Mouse (Mus musculus) cerebellum, adult 9-11 months (tissue): ENCODE results near the gene Gpr161.

Experiments
- DNase-seq: peaks from one replicate; pipeline ENCODE4 v3.0.0; 2022

Gene Gpr161

DNA sequence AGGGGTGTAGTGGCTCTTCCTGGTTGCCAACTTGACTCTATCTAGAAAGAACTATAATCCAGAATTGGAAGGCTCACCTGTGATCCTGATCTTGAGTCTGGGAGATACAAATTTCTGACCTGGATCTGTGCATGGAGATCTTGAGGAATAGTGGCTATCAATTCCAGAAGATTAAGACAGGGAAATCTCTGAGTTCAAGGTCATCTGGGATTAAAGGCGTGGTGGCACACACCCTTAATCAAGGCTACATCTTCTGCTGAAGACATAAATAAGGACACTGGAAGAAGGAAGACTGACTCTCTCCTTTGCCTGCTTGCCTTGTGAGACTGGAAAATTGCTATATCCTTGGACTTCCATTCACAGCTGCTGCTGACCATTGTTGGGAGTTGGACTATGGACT, at the start of gene Gpr161:
TSS of gene Gpr161 (plus strand) at position 301 of the 400 bp plus-strand sequence.
- DNase-seq: no peak

DNA sequence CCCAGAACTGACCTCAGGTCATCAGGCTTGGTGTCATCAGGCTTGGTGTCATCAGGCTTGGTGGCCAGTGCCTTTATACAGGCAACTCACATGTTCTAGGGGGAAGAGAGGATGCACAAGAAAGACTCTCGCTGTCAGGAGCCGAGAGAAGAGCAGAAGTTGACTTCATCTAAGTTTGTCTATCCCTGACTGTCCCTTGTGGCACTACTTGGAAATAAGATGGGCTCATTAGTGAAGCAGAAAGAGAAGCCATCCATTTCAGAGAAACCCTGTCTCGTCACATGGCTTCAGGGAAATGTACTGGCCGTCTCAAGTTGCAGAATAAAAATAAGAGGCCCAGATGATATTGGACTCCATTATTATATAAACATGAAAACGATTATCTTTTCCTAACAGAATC, 49.0 kb upstream of the Gpr161 start:
- no peak for DNase-seq

DNA sequence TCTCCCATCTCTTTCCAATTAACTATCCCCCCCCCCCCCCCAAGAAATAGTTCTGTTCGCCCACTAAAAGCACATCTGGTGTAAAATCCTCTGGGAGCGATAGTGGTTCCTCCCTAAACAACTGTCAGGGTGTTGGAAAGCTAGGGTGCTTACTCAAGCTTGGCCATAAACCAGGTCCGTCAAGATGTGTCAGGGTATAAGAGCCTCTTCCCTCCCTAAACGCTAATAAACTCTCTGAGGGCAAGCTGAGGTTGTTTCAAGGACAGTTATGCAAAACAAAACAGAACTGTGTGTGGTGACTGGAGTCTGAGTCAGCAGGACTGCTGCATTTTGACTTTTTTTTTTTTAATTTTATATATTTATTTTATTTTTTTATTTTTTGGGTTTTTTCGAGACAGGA, 48.5 kb upstream of the Gpr161 start:
- DNase-seq: no peak

DNA sequence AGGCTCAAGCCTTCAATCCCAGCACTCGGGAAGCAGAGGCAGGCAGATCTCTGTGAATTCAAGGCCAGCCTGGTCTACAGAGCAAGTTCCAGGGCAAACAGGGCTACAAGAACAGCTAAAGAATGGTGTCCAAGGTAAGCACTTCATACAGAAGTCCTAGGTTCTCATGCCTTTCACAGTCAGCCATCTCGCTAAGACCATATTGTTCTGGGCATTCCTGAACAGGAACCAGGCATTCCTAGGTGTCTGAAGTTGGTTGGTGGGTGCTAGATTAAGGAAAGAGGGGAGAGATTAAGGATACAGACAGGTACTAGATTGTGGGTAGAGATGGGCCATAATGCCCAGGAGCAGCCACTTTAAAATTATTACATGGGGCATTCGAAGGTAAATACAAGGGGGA, 47.8 kb upstream of the Gpr161 start:
- DNase-seq: no peak

DNA sequence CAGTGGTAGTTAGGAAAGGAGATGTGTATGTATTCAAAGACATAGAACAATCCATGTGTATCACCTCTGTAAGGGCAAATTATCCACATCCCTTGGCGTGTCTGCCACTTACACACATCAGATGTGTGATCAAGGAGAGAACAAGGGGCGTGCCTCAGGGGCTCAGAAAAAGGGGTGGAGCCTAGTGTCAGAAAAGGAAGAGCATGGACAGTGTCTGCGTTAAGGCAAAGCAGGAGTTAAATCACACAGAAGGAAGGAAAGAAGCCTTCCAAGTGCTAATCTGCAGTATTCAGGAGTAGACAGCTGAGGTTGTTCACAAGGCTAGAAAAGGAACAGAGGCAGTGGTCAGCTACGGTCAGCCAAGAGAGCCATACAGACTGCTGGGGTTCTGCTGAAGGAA, 46.7 kb upstream of the Gpr161 start:
- no peak for DNase-seq

DNA sequence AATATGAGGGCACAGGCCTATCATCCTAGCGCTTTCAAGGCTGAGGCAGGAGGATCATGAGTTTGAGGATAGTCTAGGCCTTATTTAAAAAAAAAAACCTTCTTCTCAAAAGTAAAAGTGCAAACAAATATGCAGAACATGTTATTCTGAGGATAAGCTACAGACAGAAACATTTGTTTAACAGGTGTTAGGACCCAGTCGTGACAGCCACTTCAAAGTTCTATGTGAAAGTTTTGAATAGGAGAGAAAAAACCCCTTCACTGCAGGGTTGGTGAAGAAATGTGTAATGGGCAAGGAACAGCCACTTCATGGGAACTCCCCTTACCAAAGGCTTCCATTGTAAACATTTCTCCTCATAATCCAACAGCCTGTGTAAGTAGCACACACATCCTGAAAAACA, 45.0 kb upstream of the Gpr161 start:
- DNase-seq: no peak

DNA sequence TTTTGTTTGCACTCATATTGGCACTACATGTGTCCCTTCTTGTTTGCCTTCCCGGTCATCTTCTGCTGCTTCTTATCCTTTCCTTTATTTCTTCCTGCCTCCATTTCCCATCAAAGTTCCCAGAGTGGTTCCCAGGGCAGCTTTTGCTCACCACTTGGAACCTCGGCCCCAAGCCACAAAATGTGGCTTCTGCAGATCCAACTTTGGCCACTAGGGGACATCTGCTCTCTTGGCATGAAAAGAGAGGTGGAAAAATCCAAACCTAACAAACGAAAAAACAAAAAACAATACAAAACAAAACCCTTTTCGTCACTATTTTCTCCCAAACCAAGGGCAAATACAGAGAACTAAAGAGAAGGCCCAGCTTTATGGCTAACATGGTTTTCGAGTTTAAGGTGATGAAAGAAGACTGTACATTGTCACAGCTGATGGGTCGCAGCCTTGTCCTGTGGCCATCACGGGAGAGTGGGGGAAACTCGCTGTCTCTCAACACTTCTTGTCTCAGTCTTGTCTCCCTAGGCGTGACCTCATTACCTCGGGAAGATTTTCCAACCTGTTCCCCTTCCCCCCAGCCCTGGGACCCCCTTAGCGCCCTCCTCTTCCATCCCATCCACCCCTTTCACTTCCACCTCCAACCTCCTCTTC, 43.4 kb upstream of the Gpr161 start:
- DNase-seq: peak; percentile 14

DNA sequence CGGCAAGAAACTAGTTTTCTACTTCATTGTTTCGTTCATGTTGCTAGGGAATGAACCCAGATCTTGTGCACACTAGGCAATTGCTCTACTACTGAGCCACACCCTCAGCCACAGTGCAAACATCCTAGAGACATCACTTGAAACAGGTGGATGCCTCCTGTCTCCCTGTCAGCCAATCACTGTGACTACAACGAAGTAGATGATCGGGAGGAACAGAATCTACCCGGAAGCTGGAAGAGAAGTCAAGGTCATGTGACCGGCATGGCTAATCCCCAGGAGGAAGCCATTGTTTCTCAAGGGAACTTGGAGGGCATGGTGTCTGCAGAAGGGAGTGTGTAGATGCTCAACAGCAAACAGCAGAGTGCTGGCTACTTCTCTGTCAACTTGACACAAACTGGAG, 20.6 kb upstream of the Gpr161 start:
- no peak for DNase-seq

DNA sequence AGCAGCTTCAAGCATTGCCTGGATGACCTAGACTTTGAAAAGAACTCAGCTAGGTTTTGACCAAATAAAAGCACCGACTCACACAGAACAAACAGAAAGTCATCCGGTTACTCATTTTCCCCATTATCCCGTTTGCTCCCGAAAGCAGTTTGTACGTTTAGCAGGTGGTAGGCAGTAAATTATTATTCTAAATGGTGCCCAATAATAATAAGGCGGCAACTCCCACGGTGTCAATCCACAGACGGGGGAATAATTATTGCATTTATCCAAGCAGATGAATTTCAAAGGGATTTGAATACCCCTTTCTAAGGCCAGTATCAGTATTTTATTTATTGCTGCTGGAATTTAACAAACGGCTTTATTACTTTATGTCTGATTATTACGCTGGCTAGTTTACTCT, 14.8 kb upstream of the Gpr161 start:
- no peak for DNase-seq

DNA sequence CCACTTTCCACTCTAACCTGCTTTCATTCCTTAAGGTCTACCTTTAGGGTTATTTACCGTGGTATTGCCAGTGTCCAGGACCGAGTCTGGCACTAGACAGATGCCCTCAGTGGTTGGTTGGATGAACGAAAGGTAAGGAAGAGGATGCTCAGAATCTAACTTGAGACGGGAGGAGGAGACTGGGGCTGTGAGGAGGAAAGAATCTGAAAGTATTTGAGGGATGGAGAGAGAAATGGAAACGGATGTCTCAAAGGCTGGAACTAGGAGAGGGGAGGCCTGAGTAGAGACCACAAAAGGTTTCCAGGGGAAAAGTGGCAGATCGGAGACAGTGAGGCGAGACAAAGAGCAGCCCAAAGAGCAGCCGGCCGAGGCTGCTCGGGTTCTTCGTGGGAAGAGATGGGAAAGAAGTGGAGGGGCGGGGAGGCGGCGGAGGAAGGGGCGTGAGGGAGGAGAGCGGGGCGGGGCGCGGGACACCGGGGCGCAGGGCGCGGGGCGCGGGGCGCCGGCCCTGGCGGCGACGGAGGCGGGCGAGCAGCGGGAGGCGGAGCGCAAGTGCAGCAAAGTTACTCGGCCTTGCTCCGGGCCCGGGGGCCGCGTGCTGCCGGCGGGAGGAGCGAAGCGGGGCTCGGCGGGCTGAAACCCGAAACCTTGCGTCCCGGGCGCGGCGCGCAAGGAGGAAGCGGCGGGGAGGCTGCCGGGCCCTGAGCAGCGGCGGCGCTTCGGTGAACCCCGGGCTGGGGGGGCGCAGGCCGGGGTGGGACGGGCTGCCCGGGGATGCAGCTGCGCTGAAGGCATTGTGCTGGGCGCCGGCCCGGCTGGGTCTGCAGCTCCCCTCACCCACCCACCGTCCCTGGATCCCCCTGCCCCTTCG, 14.0 kb upstream of the Gpr161 start:
- DNase-seq: peak; percentile 4

DNA sequence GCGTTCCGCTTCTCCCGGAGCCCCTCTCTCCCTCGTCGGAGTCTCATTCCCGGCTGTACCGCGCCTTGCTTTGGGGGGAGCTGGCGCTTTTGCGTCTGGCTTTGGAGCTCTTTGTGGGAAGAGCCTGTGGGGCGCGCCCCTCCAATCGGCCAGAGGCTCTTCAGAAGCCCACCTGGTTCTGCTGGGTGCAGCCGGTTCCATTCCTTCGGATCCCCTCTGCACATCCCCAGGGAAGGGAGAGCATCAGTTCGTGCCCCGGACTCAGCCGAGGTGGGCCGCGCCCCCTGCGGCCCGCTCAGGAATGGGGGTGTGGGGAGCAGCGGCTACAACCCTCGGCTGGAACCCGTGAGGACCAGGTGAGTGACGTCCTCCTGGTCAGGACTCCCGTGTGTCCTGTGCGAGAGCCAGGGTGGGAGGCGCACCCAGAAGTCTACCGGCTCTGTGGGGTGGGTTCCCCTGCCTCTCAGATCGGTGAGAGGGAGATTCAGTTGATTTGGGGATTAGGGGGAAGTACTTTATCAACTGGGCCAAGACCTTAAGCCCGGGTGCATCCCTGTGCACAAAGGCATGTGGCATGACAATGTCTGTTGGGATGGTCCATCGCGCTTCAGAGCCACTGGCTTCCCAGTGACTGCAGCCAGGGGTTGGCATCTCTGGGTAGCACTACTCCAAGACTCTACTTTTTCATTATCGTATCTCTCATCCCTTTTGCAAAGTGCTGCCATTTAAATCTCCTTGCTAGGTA, 13.2 kb upstream of the Gpr161 start:
- DNase-seq: peak; percentile 5

DNA sequence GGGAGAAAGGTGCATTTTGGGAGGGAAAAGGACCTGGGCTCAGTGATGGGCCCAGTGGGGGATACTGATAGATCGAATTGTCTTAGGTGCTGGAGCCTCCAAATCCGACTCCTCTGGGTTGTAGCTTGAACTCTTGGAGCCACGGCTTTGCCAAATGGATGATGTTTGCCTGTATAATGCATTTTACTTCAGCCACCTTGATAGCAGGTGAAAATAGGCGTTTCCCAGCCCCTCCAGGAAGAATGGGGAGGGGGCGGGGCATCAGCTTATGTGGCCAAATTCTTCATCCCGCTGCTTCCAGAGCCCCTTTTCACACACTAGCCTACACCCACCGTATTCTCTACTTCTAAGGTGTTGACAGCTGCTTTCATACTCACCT, 12.6 kb upstream of the Gpr161 start:
- DNase-seq: no peak

DNA sequence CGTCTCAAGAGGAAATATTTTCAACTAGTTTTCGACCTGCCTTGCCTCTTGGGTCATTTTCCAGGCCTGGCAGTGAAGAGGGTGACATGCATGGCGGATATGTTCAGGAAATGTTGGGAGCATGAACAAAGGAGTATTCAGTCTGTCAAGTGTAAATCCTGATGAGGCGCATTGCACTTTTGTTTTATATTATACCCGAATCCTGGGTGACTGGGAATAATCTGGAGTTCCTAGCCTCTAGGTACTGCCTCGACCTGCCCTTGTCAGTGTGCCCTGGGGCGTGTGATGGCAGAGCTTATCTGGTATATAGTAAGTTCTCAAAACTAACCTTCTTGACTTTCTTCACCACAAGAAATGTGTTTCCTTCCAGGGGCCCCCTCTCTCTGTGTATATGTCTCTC, 11.5 kb upstream of the Gpr161 start:
- no peak for DNase-seq

DNA sequence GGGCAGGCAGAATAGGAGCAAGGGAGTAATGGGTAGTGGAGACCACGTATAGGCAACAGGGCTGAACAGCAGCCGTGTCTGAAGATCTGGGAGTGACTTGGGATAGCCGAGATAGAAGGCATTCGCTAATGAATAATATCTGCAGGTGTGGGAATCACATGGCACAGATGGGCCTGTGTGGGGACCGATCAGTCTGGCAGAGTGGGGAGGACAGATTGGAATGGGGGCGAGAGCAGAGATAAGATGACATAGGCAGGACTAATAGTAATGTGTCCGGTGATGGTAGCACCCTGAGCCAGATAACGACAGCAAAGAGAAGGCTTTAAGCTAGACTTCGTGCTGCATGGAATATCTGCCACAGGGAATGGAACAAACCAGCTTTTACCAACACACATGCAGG, 7.4 kb upstream of the Gpr161 start:
- no peak for DNase-seq

DNA sequence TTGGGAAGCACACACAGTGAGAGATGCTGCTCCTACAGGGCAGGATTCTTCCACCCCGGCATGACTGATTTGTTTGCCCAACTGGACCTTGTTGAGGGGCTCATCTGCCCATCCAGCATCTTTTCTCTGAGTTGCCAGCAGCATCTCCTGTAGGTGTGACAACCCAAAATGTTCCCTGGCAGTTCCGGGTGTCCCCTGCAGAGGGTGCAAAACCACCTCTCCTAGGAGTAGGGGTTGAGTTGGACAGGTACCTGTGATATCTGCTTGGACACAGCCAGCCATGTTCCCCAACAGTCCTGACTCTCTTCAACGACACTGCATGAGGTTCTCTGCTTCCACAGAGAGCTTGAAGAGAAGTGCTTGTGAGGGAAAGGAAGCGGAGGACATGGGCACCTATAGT, 5.8 kb upstream of the Gpr161 start:
- DNase-seq: no peak

DNA sequence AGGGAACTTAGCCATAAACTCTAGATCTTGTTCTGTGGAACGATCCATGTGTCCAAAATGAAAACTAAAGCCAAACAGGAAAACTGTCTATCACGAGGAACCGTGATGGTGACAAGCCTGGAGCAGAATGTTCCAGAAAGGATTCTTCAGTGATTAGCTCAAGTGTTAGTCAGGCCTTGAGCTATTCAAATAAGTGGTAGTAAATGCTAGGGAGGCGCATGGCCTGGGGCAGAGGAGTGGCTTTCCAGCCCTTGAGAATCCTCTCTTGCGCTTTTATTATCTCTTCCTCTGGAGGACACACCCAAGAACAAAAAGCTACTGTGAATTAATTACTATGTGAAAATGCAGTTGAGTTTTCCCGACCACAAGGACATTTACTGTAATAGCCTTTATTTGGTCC, 4.0 kb upstream of the Gpr161 start:
- DNase-seq: no peak

DNA sequence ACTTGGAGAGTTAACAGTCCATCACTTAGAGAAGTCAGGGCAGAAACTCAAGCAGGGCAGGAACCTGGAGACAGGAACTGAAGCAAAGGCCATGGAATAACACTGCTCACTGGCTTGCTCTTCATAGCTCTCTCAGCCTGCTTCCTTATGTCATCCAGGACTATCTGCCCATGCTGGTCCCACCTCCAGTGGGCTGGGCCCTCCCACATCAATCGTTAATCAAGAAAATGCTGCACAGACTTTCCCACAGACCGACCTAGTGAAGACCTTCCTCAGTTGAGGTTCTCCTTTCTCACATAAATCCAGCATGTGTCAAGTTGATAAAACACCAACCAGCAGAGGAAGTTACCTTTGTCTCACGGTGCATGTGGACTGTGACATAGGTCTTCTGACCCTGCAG, 5.5 kb downstream of the Gpr161 start:
- no peak for DNase-seq

DNA sequence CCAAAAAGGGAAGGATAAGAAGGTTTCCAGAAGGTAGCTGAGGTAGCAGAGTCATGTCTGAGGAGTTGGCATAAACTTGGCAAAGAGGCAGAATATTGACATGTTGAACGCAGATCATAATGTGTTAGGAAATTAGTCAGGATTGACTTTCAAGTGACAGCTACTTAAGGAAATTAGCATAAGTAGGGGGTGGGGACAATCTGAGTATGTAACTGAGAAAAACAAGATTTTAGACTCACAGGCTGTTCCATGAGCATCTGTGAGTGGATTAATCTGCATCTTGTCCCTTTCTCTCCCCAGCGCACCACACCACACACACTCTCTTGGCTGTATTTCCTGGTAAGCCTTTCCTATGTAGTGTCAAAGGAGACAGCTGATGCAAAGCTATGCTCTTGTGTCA, 6.0 kb downstream of the Gpr161 start:
- DNase-seq: no peak

DNA sequence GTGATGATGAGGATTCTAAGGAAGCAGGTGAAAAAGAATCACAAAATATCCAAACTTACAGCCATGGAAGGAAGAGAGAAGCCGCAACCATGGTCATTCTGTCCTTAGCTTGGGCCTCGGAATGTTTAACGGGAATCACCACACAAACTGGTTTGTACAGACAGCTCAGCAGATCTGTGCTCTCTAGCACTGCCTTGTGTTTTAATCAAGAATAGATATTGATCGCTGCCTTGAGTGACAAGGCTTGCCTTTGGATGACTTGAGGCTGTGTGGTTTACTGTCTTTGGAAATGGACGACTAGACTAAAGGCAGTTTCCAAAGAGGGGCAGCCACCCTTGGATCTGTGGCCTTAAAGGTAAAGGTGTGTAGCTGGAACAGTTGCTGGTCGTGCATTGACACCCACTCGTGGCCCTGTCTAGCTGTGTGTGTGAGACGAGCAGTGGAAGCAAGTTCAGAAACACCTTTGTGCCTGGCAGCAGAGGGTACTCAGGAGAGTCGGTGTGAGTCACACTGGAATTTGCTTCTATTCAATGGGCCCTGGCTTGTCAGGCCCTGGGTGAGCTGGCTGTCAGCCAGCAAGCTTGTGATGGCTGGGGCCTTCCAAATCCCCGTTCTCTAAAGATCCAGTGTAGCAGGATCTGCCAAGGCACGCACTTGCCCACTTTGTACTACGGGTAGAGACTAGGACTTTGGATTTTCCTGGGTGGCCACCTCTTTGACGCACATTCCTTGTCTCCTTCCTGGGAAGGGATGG, 7.0 kb downstream of the Gpr161 start:
- DNase-seq: no peak

DNA sequence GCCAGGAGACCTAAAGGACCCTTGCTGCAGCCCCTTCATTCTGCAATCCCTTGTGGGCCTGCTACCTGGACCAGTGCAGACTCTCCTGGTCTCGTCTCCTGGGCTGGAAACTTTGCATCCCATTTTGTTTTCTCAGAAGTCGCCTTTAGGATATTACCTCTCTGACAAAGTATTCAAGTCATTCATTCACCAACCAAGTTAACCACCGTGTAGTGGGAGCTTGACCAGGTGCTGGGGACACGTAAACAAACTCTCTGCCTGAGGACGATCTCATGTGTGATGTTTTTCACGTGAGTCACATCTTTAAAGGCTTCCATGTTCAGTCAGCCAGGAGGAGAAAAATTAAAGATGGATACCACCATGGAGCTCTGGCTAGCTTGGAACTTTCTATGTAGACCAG, 7.6 kb downstream of the Gpr161 start:
- DNase-seq: no peak

DNA sequence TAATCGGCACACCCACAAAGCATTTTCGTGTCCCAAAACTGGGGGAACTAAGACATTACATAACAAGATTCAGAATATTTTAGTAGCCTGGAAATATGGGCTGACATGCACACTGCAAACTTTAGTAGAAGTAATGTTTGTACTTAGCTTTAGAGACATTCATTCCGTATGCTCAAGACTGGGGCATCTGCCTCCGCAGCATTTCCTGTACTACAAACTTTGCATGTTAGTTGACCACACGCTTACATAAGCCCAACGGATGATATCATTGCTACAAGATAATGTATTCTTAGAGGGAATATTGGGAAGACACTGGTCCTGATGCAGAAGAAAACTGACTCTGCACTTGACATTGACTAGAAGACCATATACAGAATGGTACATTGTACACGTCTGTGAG, 8.8 kb downstream of the Gpr161 start:
- no peak for DNase-seq

DNA sequence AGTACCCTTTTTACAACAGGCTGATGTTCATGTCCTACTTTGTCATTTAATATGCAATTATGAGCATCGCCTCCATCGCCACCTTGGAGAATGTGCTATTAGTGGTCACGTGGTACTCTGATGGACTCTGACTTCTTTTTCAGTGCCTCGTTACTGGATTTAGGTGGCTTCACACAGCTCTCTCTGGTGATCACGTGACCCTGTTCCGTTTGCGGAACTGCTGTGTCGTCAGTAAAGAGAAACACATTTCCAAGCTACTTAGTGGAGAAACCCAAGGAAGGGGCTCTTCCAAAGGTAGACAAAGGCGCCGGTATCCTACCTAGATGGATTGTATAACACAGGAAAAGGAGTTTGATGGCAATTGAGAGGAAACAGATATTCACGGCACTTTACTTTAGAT, 12.6 kb downstream of the Gpr161 start:
- DNase-seq: no peak

DNA sequence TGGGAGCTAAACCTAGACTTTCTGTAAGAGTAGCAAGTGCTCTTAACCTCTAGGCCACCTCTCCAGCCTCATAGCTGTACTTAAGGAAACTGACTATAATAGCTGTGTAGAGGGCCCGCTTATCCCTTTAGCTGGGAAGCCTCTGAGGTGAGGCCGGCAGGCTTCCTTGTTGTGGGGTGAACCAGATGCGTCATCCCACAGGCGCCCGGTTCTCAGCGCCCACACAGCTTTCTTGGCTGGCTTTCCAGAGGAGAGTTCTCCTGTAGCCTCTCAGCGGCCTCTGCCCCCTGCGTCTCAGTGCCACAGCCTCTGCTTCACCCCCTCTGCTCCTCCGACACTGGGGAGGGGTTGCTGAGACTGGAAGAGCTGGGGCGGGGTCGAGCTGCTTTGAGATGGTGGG, 20.8 kb downstream of the Gpr161 start:
- DNase-seq: no peak
